Mouse (Mus musculus): ENCODE results near the gene Sema3f.

The Sema3f gene

GRCm38 (mm10) chr9:107714221-107714952, 4.1 kb upstream of the Sema3f start:
- no peak for DNase-seq

- no peak for DNase-seq
These were observed 1.1 kb downstream of the Sema3f start for GRCm38 (mm10) chr9:107709096-107709696.

- DNase-seq = no peak
These were observed 1.7 kb downstream of the Sema3f start for GRCm38 (mm10) chr9:107708439-107709095.

GRCm38 (mm10) chr9:107707701-107708438, 2.4 kb downstream of the Sema3f start:
- no peak for DNase-seq

GRCm38 (mm10) chr9:107706781-107707211, 3.5 kb downstream of the Sema3f start:
- DNase-seq = no peak

GRCm38 (mm10) chr9:107703337-107704122, 6.7 kb downstream of the Sema3f start:
- peak; percentile 29 for DNase-seq

GRCm38 (mm10) chr9:107702606-107703185, 7.6 kb downstream of the Sema3f start:
- DNase-seq = no peak

GRCm38 (mm10) chr9:107701594-107701993, 8.7 kb downstream of the Sema3f start:
- DNase-seq = peak; percentile 71

GRCm38 (mm10) chr9:107700114-107700571, 10.1 kb downstream of the Sema3f start:
- peak; percentile 68 for DNase-seq

- no peak for DNase-seq
These were observed 10.8 kb downstream of the Sema3f start for GRCm38 (mm10) chr9:107699376-107699980.

GRCm38 (mm10) chr9:107698611-107699190, 11.6 kb downstream of the Sema3f start:
- DNase-seq = no peak

- no peak for DNase-seq
These were observed 12.3 kb downstream of the Sema3f start for GRCm38 (mm10) chr9:107697811-107698521.

GRCm38 (mm10) chr9:107696845-107697610, 13.2 kb downstream of the Sema3f start:
- DNase-seq = no peak

- DNase-seq = no peak
These were observed 14.2 kb downstream of the Sema3f start for GRCm38 (mm10) chr9:107696106-107696479.

- DNase-seq = no peak
These were observed 14.7 kb downstream of the Sema3f start for GRCm38 (mm10) chr9:107695441-107696105.

GRCm38 (mm10) chr9:107694627-107695026, 15.6 kb downstream of the Sema3f start:
- DNase-seq = no peak

- no peak for DNase-seq
These were observed 16.8 kb downstream of the Sema3f start for GRCm38 (mm10) chr9:107693433-107693987.

GRCm38 (mm10) chr9:107692785-107693184, 17.5 kb downstream of the Sema3f start:
- DNase-seq = no peak

- no peak for DNase-seq
These were observed 19.9 kb downstream of the Sema3f start for GRCm38 (mm10) chr9:107690391-107690790.
